Mouse (Mus musculus) heart, embryonic 14.5 days (tissue): ENCODE results near the gene Nlrp9b. TPM values are rescaled to one million over a fixed set of nuclear protein-coding genes. Genes with fewer than 3 reads are reported as not detected.
"Not testable (repeated sequence)": the region's sequence is repeated elsewhere in the genome, so short reads cannot be mapped to it uniquely, and the experiment has no call there.

Experiments
- ATAC-seq: fragments of 200-750 bp; cut with Nextera tagmentation; 2 replicates; pipeline ENCODE4 v1.8.0; 2017; ENCODE audit warnings: low read depth, moderate TSS enrichment; ENCODE audit not compliant: insufficient number of reproducible peaks, insufficient read depth, low FRiP score
- H3K27ac ChIP-seq, 2 experiments: fragments of 200-500 bp in 1 of 2; fragments of 300-500 bp in 1 of 2; sonication (generic) in 1 of 2; replicated peaks in 1 of 2; 2 replicates each; pipeline ENCODE4 v1.5.1; 2012 to 2014; ENCODE audit warnings: low read depth in 2 of 2, low read length in 2 of 2, control low read depth in 1 of 2, mild to moderate bottlenecking in 1 of 2, mixed read lengths in 1 of 2; ENCODE audit not compliant: control insufficient read depth in 1 of 2, insufficient read depth in 1 of 2
- H3K27me3 ChIP-seq: fragments of 300-500 bp; sonication (generic); 2 replicates; pipeline ENCODE4 v1.6.1; 2014; ENCODE audit warnings: mild to moderate bottlenecking, low read length, control low read depth; ENCODE audit not compliant: control insufficient read depth, insufficient read depth
- H3K36me3 ChIP-seq: fragments of 300-500 bp; sonication (generic); 2 replicates; pipeline ENCODE4 v1.6.1; 2014; ENCODE audit warnings: mild to moderate bottlenecking, control low read depth, low read length, mixed read lengths; ENCODE audit not compliant: control insufficient read depth, insufficient read depth
- H3K4me1 ChIP-seq, 2 experiments: fragments of 200-500 bp in 1 of 2; fragments of 300-500 bp in 1 of 2; sonication (generic) in 1 of 2; 2 replicates each; pipeline ENCODE4 v1.6.1; 2012 to 2014; ENCODE audit warnings: low read length in 2 of 2, control low read depth in 1 of 2, mixed read lengths in 1 of 2; ENCODE audit not compliant: control insufficient read depth in 2 of 2, insufficient read depth in 2 of 2
- H3K4me2 ChIP-seq: fragments of 300-500 bp; sonication (generic); 2 replicates; pipeline ENCODE4 v1.6.1; 2014; ENCODE audit warnings: mild to moderate bottlenecking, low read length
- H3K4me3 ChIP-seq, 2 experiments: fragments of 200-500 bp in 1 of 2; fragments of 300-500 bp in 1 of 2; sonication (generic) in 1 of 2; 2 replicates each; pipeline ENCODE4 v1.5.1; 2012 to 2014; ENCODE audit warnings: low read length in 2 of 2, mild to moderate bottlenecking in 2 of 2, control low read depth in 1 of 2, low read depth in 1 of 2, moderate library complexity in 1 of 2; ENCODE audit not compliant: control insufficient read depth in 1 of 2, insufficient read depth in 1 of 2
- H3K9ac ChIP-seq: fragments of 300-500 bp; sonication (generic); 2 replicates; pipeline ENCODE4 v1.6.1; 2014; ENCODE audit warnings: mild to moderate bottlenecking, low read length
- H3K9me3 ChIP-seq: fragments of 300-500 bp; sonication (generic); 2 replicates; pipeline ENCODE4 v1.6.1; 2016; ENCODE audit warnings: low read length, control low read depth; ENCODE audit not compliant: control insufficient read depth
- WGBS: fragments of 180-500 bp; shearing (Covaris S2); extraction: QIAGEN DNeasy Blood & Tissue Kit; methylation state at CpG from one replicate; pipeline ENCODE4 v1.1.7; 2014; 5-methylcytosine and 5-hydroxymethylcytosine counted together
- polyA plus RNA-seq: library from polyadenylated mRNA; unstranded; fragments of >200 nt; fragmentation: Nextera tagmentation; extraction: Ambion mirVana; gene quantifications from 2 replicates; pipeline ENCODE4 v1.2.1, GENCODE M21; 2014

Gene Nlrp9b
- polyA plus RNA-seq, 1 experiment from 2014 or later: not detected

GRCm38 (mm10) chr7:19969541-19970090 is 21.6 kb upstream of the Nlrp9b start:
- WGBS: 89% methylated on average over 4 of the region's 4 CpGs
- no peak overlapping the region for H3K9ac ChIP-seq
- ATAC-seq: no peak
- no peak overlapping the region for H3K27ac ChIP-seq
- no peaks in the 10 kb centered on the region for H3K4me1 ChIP-seq
- H3K4me2 ChIP-seq: no peak overlapping the region
- H3K4me3 ChIP-seq: no peak overlapping the region
- H3K36me3 ChIP-seq: no peaks in the 10 kb centered on the region
- peaks cover 9% of the 10 kb centered on the region; the same call in 1 of the 2 replicates for H3K9me3 ChIP-seq
- no peaks in the 10 kb centered on the region for H3K27me3 ChIP-seq

- H3K9me3 ChIP-seq: peaks cover 9% of the 10 kb centered on the region; the same call in 1 of the 2 replicates
- no peaks in the 10 kb centered on the region for H3K27me3 ChIP-seq
- 86% methylated on average over 8 of the region's 8 CpGs for WGBS
- H3K4me2 ChIP-seq: no peak overlapping the region
- ATAC-seq: no peak
- no peak overlapping the region for H3K4me3 ChIP-seq
- H3K36me3 ChIP-seq: no peaks in the 10 kb centered on the region
- no peak overlapping the region for H3K27ac ChIP-seq
- H3K9ac ChIP-seq: no peak overlapping the region
- H3K4me1 ChIP-seq: no peaks in the 10 kb centered on the region
Measured at GRCm38 (mm10) chr7:19970196-19970595, 21.1 kb upstream of the Nlrp9b start.

- ATAC-seq: no peak
- Histone ChIP-seq H3K9me3 (peaks cover 9% of the 10 kb centered on the region; the same call in 1 of the 2 replicates), H3K4me3 (no peak overlapping the region), H3K4me1 (no peaks in the 10 kb centered on the region), H3K9ac (no peak overlapping the region), H3K27ac (no peak overlapping the region), H3K27me3 (no peaks in the 10 kb centered on the region), H3K36me3 (no peaks in the 10 kb centered on the region), H3K4me2 (no peak overlapping the region)
- whole genome bisulfite sequencing: 76% methylated on average over 4 of the region's 4 CpGs
Measured at GRCm38 (mm10) chr7:19971516-19971915, 19.7 kb upstream of the Nlrp9b start.

- H3K9ac ChIP-seq, H3K27ac ChIP-seq, H3K4me2 ChIP-seq, H3K4me1 ChIP-seq, ATAC-seq, H3K9me3 ChIP-seq, H3K36me3 ChIP-seq, H3K4me3 ChIP-seq, H3K27me3 ChIP-seq: not testable (repeated sequence)
- 59% methylated on average over 3 of the region's 3 CpGs for WGBS
Measured at GRCm38 (mm10) chr7:19996721-19997120, 5.5 kb downstream of the Nlrp9b start.

GRCm38 (mm10) chr7:20009987-20010386 is 18.7 kb downstream of the Nlrp9b start:
- no peaks in the 10 kb centered on the region for H3K36me3 ChIP-seq
- H3K9me3 ChIP-seq: no peaks in the 10 kb centered on the region; the same call in 1 of the 2 replicates
- no peak for ATAC-seq
- no peaks in the 10 kb centered on the region for H3K4me1 ChIP-seq
- H3K27me3 ChIP-seq: no peaks in the 10 kb centered on the region
- WGBS: 59% methylated on average over 2 of the region's 2 CpGs
- H3K4me2 ChIP-seq: no peak overlapping the region
- H3K4me3 ChIP-seq: no peak overlapping the region
- H3K27ac ChIP-seq: no peak overlapping the region
- H3K9ac ChIP-seq: no peak overlapping the region

GRCm38 (mm10) chr7:20064100-20064499 is 72.8 kb downstream of the Nlrp9b start:
- H3K4me2 ChIP-seq, H3K4me1 ChIP-seq, ATAC-seq, H3K9me3 ChIP-seq, H3K27me3 ChIP-seq, H3K4me3 ChIP-seq, H3K9ac ChIP-seq, H3K36me3 ChIP-seq, H3K27ac ChIP-seq: not testable (repeated sequence)
- WGBS: 60% methylated on average over 4 of the region's 4 CpGs

GRCm38 (mm10) chr7:20078118-20078517 is 86.9 kb downstream of the Nlrp9b start:
- not testable (repeated sequence) for ATAC-seq, H3K27me3 ChIP-seq, H3K9ac ChIP-seq, H3K4me1 ChIP-seq, H3K9me3 ChIP-seq, H3K4me2 ChIP-seq, H3K27ac ChIP-seq, H3K36me3 ChIP-seq, H3K4me3 ChIP-seq
- WGBS: 71% methylated on average over 18 of the region's 18 CpGs

- H3K9ac ChIP-seq, ATAC-seq: not testable (repeated sequence)
- WGBS: 66% methylated on average over 5 of the region's 5 CpGs
Measured at GRCm38 (mm10) chr7:20099380-20099779, 108.1 kb downstream of the Nlrp9b start, which contains the start of gene Vmn1r91. Vmn1r91 (plus strand) TSS chr7:20099680.

More at GRCm38 (mm10) chr7:20099380-20099779, 108.1 kb downstream of the Nlrp9b start, which contains the start of gene Vmn1r91:
- not testable (repeated sequence) for H3K4me1 ChIP-seq, H3K4me2 ChIP-seq, H3K9me3 ChIP-seq, H3K36me3 ChIP-seq, H3K4me3 ChIP-seq, H3K27me3 ChIP-seq, H3K27ac ChIP-seq
